8 mouse cellular contexts compared by ENCODE assay signal in genomic region chr5:118635476-118636187, GRCm38 (mm10).
A peak's percentile ranks its signal among the peaks of the same experiment; 100 is the strongest.
DNase-seq lines count a peak whose midpoint lies in the region; ATAC-seq and TF ChIP-seq lines count a peak whose summit lies in the region.

No protein-coding gene starts in this region.

- no peaks in the 10 kb centered on the region for H3K9me3 ChIP-seq in kidney, postnatal 0 days (replicated peaks; ENCODE audit: low read length)
- no peaks in the 10 kb centered on the region for H3K9me3 ChIP-seq in embryonic facial prominence, embryonic 10.5 days
- no peaks in the 10 kb centered on the region for H3K9me3 ChIP-seq in hindbrain, embryonic 11.5 days (ENCODE audit: control insufficient read depth, low read length)
- no peaks in the 10 kb centered on the region for H3K9me3 ChIP-seq in neural tube, embryonic 12.5 days

- peaks cover 6% of the 10 kb centered on the region for H3K4me1 ChIP-seq in kidney, postnatal 0 days (replicated peaks; ENCODE audit: insufficient read depth, low read length)
- H3K4me1 ChIP-seq in embryonic facial prominence, embryonic 10.5 days, result peaks cover 62% of the 10 kb centered on the region
- peaks cover 8% of the 10 kb centered on the region for H3K4me1 ChIP-seq in hindbrain, embryonic 11.5 days (replicated peaks; ENCODE audit: control insufficient read depth, insufficient read depth, low read length)
- peaks cover 19% of the 10 kb centered on the region for H3K4me1 ChIP-seq in neural tube, embryonic 12.5 days

- no peak overlapping the region for H3K4me3 ChIP-seq in kidney, postnatal 0 days (replicated peaks; ENCODE audit: low read depth, low read length)
- H3K4me3 ChIP-seq in embryonic facial prominence, embryonic 10.5 days, result no peak overlapping the region
- no peak overlapping the region for H3K4me3 ChIP-seq in hindbrain, embryonic 11.5 days (ENCODE audit: low read depth, low read length)
- no peak overlapping the region for H3K4me3 ChIP-seq in neural tube, embryonic 12.5 days

- no peaks in the 10 kb centered on the region for H3K36me3 ChIP-seq in kidney, postnatal 0 days (ENCODE audit: insufficient read depth, low read length)
- no peaks in the 10 kb centered on the region for H3K36me3 ChIP-seq in embryonic facial prominence, embryonic 10.5 days (replicated peaks)
- H3K36me3 ChIP-seq in hindbrain, embryonic 11.5 days (ENCODE audit: control insufficient read depth, insufficient read depth, low read length), result no peaks in the 10 kb centered on the region
- H3K36me3 ChIP-seq in neural tube, embryonic 12.5 days, result no peaks in the 10 kb centered on the region

- peak overlapping the region; percentile 19; the same call in 1 of the 2 replicates for H3K27ac ChIP-seq in kidney, postnatal 0 days
- H3K27ac ChIP-seq in embryonic facial prominence, embryonic 10.5 days (replicated peaks), result peak overlapping the region; percentile 70
- peak overlapping the region; percentile 67 for H3K27ac ChIP-seq in hindbrain, embryonic 11.5 days (ENCODE audit: low read depth, low read length)
- H3K27ac ChIP-seq in neural tube, embryonic 12.5 days, result peak overlapping the region; percentile 17; the same call in 1 of the 2 replicates

- peak; percentile 59 for DNase-seq in kidney, postnatal 0 days (ENCODE audit: low spot score)
- DNase-seq in kidney, adult 11 months, result no peak
- DNase-seq in embryonic facial prominence, embryonic 10.5 days (ENCODE audit: low spot score), result peak; percentile 46
- DNase-seq in hindbrain, embryonic 11.5 days (ENCODE audit: low spot score), result peak; percentile 48
- no peak for DNase-seq in right cerebral cortex, postnatal 25 days
- DNase-seq in urinary bladder, adult 2 months (ENCODE audit: low spot score), result no peak

- no peak for TF ChIP-seq CTCF in kidney, postnatal 0 days (IDR thresholded peaks at IDR 0.05; ENCODE audit: low read depth)

- no peak overlapping the region for H3K4me2 ChIP-seq in kidney, postnatal 0 days (ENCODE audit: low read length)
- H3K4me2 ChIP-seq in hindbrain, embryonic 11.5 days (replicated peaks; ENCODE audit: low read depth, low read length), result peak overlapping the region; percentile 5; the same call in 1 of the 2 replicates
- no peak overlapping the region for H3K4me2 ChIP-seq in neural tube, embryonic 12.5 days (replicated peaks)

- 20% methylated on average over 11 of the region's 11 CpGs for WGBS in kidney, postnatal 0 days
- 6% methylated on average over 11 of the region's 11 CpGs for WGBS in embryonic facial prominence, embryonic 10.5 days
- WGBS in hindbrain, embryonic 11.5 days, result 18% methylated on average over 11 of the region's 11 CpGs
- 16% methylated on average over 11 of the region's 11 CpGs for WGBS in neural tube, embryonic 12.5 days

- H3K9ac ChIP-seq in kidney, postnatal 0 days (ENCODE audit: low read depth, low read length), result peak overlapping the region; percentile 23; the same call in 1 of the 2 replicates
- H3K9ac ChIP-seq in hindbrain, embryonic 11.5 days (ENCODE audit: low read depth, low read length), result no peak overlapping the region; the same call in 1 of the 2 replicates
- no peak overlapping the region for H3K9ac ChIP-seq in neural tube, embryonic 12.5 days

- H3K27me3 ChIP-seq in kidney, postnatal 0 days (ENCODE audit: insufficient read depth, low read length), result no peaks in the 10 kb centered on the region
- no peaks in the 10 kb centered on the region for H3K27me3 ChIP-seq in embryonic facial prominence, embryonic 10.5 days (replicated peaks; ENCODE audit: low read depth, poor library complexity, severe bottlenecking)
- H3K27me3 ChIP-seq in hindbrain, embryonic 11.5 days (ENCODE audit: control insufficient read depth, insufficient read depth, low read length), result no peaks in the 10 kb centered on the region
- H3K27me3 ChIP-seq in neural tube, embryonic 12.5 days (replicated peaks), result no peaks in the 10 kb centered on the region

- ATAC-seq in kidney, postnatal 0 days (replicated peaks; ENCODE audit: low FRiP score, low read depth), result no peak
- ATAC-seq in hindbrain, embryonic 11.5 days (ENCODE audit: low FRiP score), result peak; percentile 65; the same call in 1 of the 2 replicates
- no peak for ATAC-seq in neural tube, embryonic 12.5 days (ENCODE audit: low FRiP score, low read depth)
- no peak for ATAC-seq in granulocyte monocyte progenitor cell, adult 5-6 weeks (replicated peaks; ENCODE audit: poor library complexity, severe bottlenecking)

Comparison
In these comparisons a context has a peak if more than half of its experiments do, and no peak if none do; other contexts are left out.
1. DNase-seq: peak in kidney, postnatal 0 days (single experiment), embryonic facial prominence, embryonic 10.5 days (single experiment) and hindbrain, embryonic 11.5 days (single experiment); none in kidney, adult 11 months (single experiment), right cerebral cortex, postnatal 25 days (single experiment) and urinary bladder, adult 2 months (single experiment).
2. H3K27ac ChIP-seq: peak in every context shown above with its lines; median percentile 70 in embryonic facial prominence, embryonic 10.5 days; 67 in hindbrain, embryonic 11.5 days; 19 in kidney, postnatal 0 days; 17 in neural tube, embryonic 12.5 days.